Mouse (Mus musculus) ZHBTc4 (cell line): ENCODE results near the gene B4gat1.
"Not testable (repeated sequence)": the region's sequence is repeated elsewhere in the genome, so short reads cannot be mapped to it uniquely, and the experiment has no call there.

Experiments used
- DNase-seq: peaks from one replicate; pipeline ENCODE4 v3.0.0-alpha.2; 2011; ENCODE audit warnings: low read depth, low spot score

Gene B4gat1

GRCm38 (mm10) chr19:5083961-5084833 lies 45.6 kb downstream of the B4gat1 start:
- no peak for DNase-seq

DNA sequence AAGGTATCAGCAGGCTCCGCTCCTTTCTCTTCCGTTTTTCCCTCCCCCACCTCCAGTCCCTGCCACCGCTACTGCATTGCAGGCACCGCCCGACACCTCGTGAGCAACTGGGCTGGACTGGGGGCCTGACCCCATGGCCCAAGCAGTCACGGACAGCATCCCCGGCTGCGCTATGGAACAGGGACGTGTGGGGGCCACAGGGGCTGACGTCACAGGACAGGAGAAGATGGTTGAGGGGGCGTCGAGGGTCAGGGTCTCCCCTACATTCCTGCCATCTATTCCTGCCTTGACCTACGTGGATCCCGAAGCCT lies 46.2 kb downstream of the B4gat1 start:
- DNase-seq = no peak

DNA sequence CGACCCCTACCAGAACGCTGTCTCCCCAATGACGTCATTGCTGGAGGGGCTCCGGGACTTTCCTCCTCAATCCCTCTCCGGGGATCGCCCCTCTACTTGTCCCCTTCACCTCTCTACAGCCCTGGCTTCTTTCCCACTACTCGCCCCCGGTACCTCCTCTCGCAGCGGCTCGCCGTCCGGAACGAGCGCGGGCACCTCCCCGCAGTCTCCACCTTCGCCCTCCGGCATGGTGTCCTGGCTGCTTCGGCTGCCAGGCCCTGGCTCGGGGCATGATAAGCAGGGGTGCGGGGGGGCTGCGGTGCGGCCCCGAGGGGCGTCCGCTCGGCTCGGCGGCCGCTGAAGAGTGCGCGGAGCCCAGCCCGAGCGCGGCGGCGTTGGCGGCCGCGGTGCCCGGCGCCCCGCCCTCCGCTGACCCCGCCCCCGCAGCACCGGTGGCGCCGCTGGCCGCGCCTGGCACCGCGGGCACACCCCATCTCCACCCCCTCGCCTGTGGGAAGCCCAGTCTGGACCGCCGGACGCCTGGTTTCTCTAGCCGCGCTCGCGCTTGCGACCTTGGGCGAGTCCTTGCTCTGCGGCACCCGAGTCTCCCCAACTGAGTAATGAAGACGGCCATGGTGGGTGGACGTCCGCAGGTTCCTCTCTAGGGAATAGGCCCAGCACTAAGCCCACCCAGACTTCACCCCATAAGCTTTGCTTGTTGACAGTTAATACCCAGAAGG lies 46.7 kb downstream of the B4gat1 start, which contains the start of gene Tmem151a:
TSS of gene Tmem151a (minus strand) at position 387 of the 719 bp plus-strand sequence.
- peak; percentile 16 for DNase-seq

DNA sequence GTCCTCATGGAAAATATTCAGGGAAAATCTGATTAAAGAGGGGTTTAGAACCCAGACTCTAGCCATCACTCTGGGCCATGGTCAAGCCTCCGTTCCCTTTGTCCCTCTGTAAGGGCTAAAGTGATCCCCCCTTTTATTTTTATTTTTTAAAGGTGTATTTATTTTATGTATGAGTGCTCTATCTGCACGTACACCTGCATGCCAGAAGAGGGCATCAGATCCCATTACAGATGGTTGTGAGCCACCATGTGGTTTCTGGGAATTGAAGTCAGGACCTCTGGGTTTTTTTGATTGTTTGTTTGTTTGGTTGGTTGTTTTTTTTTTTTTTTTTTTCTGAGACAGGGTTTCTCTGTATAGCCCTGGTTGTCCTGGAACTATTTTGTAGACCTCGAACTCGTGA lies 47.9 kb downstream of the B4gat1 start:
- DNase-seq = not testable (repeated sequence)

- DNase-seq = peak; percentile 99
Measured at GRCm38 (mm10) chr19:5087884-5088728, 49.5 kb downstream of the B4gat1 start, which contains the start of gene Yif1a. TSS of gene Yif1a (plus strand) at chr19:5088538.

DNA sequence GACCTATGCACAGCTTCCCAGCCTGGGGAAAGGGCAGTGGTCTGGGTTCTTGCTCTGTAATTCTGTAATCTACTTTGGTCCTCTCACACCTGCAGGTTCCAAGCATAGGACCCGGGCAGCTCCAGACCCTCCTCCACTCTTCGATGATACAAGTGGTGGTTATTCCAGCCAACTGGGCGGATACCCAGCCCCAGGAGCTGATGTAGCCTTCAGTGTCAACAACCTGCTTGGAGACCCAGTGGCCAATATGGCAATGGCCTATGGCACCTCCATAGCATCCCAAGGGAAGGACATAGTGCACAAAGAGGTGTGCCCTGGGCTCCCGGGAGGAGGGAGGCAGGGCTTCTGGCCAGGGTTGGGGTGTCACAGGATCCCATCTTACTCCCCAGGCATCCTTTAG lies 50.7 kb downstream of the B4gat1 start:
- DNase-seq = no peak
